ENCODE assay signal across 8 mouse cellular contexts in the genomic region with DNA sequence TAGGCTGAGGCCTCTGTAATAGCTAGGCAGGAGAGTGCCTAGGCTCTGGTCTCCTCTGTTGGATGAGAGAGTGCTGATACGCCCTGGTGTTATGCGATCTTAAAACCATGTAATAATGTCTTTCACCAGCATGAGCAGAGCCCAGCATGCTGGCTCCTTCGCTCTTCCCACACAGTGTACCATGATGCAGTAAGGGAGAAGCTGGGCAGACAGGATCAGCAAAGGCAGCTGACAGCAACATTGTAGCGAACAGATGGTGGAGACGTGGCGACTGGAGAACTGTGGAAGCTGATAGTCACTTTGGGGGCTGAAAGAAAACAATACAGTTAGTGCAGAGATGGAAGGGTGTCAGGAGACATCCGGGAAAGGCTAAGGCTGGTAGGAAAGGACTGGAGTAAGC.
DNase-seq lines count a peak whose midpoint lies in the region; ATAC-seq lines count a peak whose summit lies in the region.
"Had no signal": no experiment of that assay in that cellular context is flagged by ENCODE, and none has a peak within 500 bp of the region (broad histone marks: within the 10 kb centered on the region; RNA-seq: fewer than 3 reads in every experiment).

No protein-coding gene starts in this region.

- no peak overlapping the region for H3K9ac ChIP-seq in midbrain, embryonic 14.5 days (replicated peaks; ENCODE audit: low read length)
- no peak overlapping the region for H3K9ac ChIP-seq in hindbrain, embryonic 13.5 days
- H3K9ac ChIP-seq: lung, embryonic 15.5 days had no signal

- H3K27me3 ChIP-seq in midbrain, embryonic 10.5 days (ENCODE audit: low read depth, poor library complexity, severe bottlenecking): no peaks in the 10 kb centered on the region
- no peaks in the 10 kb centered on the region for H3K27me3 ChIP-seq in midbrain, embryonic 14.5 days (ENCODE audit: control insufficient read depth, insufficient read depth, low read length)
- no peaks in the 10 kb centered on the region for H3K27me3 ChIP-seq in hindbrain, embryonic 13.5 days
- H3K27me3 ChIP-seq: lung, embryonic 15.5 days had no signal

- no peaks in the 10 kb centered on the region for H3K9me3 ChIP-seq in midbrain, embryonic 10.5 days (replicated peaks)
- no peaks in the 10 kb centered on the region for H3K9me3 ChIP-seq in midbrain, embryonic 14.5 days (ENCODE audit: control insufficient read depth, low read length)
- H3K9me3 ChIP-seq in hindbrain, embryonic 13.5 days: no peaks in the 10 kb centered on the region
- H3K9me3 ChIP-seq: lung, embryonic 15.5 days had no signal

- no peak for ATAC-seq in midbrain, embryonic 14.5 days (ENCODE audit: low FRiP score, low TSS enrichment)
- ATAC-seq in hindbrain, embryonic 13.5 days (ENCODE audit: low FRiP score): peak; percentile 74

- no peak overlapping the region for H3K4me3 ChIP-seq in midbrain, embryonic 10.5 days
- no peak overlapping the region for H3K4me3 ChIP-seq in midbrain, embryonic 14.5 days (replicated peaks; ENCODE audit: low read depth, low read length)
- H3K4me3 ChIP-seq in hindbrain, embryonic 13.5 days: no peak overlapping the region
- H3K4me3 ChIP-seq: lung, embryonic 15.5 days had no signal

- peak overlapping the region; percentile 10; the same call in 1 of the 2 replicates for H3K27ac ChIP-seq in midbrain, embryonic 10.5 days (replicated peaks)
- H3K27ac ChIP-seq in midbrain, embryonic 14.5 days (replicated peaks; ENCODE audit: low read depth, low read length): no peak overlapping the region
- H3K27ac ChIP-seq in hindbrain, embryonic 13.5 days: no peak overlapping the region
- H3K27ac ChIP-seq: lung, embryonic 15.5 days had no signal

- intact Hi-C loops in left cerebral cortex, postnatal 25 days (cut with DNase I): loop anchor here (1.0 kb wide), 1 partner anchor 892 kb away; no protein-coding TSS in a partner anchor

- H3K4me1 ChIP-seq in midbrain, embryonic 10.5 days: peaks cover 27% of the 10 kb centered on the region
- H3K4me1 ChIP-seq in midbrain, embryonic 14.5 days (ENCODE audit: control insufficient read depth, insufficient read depth, low read length): peaks cover 7% of the 10 kb centered on the region
- peaks cover 20% of the 10 kb centered on the region for H3K4me1 ChIP-seq in hindbrain, embryonic 13.5 days (replicated peaks)
- H3K4me1 ChIP-seq: lung, embryonic 15.5 days had no signal

- 80% methylated on average over 7 of the region's 7 CpGs for WGBS in midbrain, embryonic 10.5 days
- WGBS in midbrain, embryonic 14.5 days: 73% methylated on average over 7 of the region's 7 CpGs
- WGBS in hindbrain, embryonic 13.5 days: 60% methylated on average over 7 of the region's 7 CpGs

- no peak for DNase-seq in midbrain, embryonic 10.5 days (ENCODE audit: low spot score)
- DNase-seq in midbrain, embryonic 14.5 days: no peak
- peak; percentile 72 to 92 for DNase-seq in left cerebral cortex, postnatal 25 days (ENCODE audit: low spot score in 2 of 2)
- DNase-seq in testis, postnatal 10 days (ENCODE audit: low spot score): peak; percentile 46
- DNase-seq in spleen, postnatal 14 days (ENCODE audit: low spot score in 2 of 2): no peak
- DNase-seq in cerebellum, adult 9-11 months: no peak

- no peaks in the 10 kb centered on the region for H3K36me3 ChIP-seq in midbrain, embryonic 10.5 days
- no peaks in the 10 kb centered on the region for H3K36me3 ChIP-seq in midbrain, embryonic 14.5 days (ENCODE audit: control insufficient read depth, insufficient read depth, low read length)
- no peaks in the 10 kb centered on the region for H3K36me3 ChIP-seq in hindbrain, embryonic 13.5 days
- H3K36me3 ChIP-seq: lung, embryonic 15.5 days had no signal

- H3K4me2 ChIP-seq in midbrain, embryonic 14.5 days (ENCODE audit: low read length): no peak overlapping the region
- no peak overlapping the region for H3K4me2 ChIP-seq in hindbrain, embryonic 13.5 days
- H3K4me2 ChIP-seq: lung, embryonic 15.5 days had no signal

Comparison
In these comparisons a context has a peak if more than half of its experiments do, and no peak if none do; other contexts are left out.
1. DNase-seq: peak in left cerebral cortex, postnatal 25 days (2 of 2) and testis, postnatal 10 days (single experiment); none in midbrain, embryonic 10.5 days (single experiment), midbrain, embryonic 14.5 days (single experiment), spleen, postnatal 14 days (0 of 2) and cerebellum, adult 9-11 months (single experiment).